Mouse (Mus musculus) forebrain, embryonic 12.5 days (tissue): ENCODE measurements around the gene Lefty2. TPM values are rescaled to one million over a fixed set of nuclear protein-coding genes. Genes with fewer than 3 reads are reported as not detected.
"Not testable (repeated sequence)": the region's sequence is repeated elsewhere in the genome, so short reads cannot be mapped to it uniquely, and the experiment has no call there.

ENCODE experiments used
- ATAC-seq: fragments of 200-750 bp; cut with Nextera tagmentation; 2 replicates; pipeline ENCODE4 v1.8.0; 2017; ENCODE audit warnings: moderate TSS enrichment; ENCODE audit not compliant: low FRiP score
- H3K27ac ChIP-seq: fragments of 300-500 bp; sonication (generic); 2 replicates; pipeline ENCODE4 v1.5.1; 2016; ENCODE audit warnings: mild to moderate bottlenecking
- H3K27me3 ChIP-seq: fragments of 300-500 bp; sonication (generic); 2 replicates; pipeline ENCODE4 v1.6.1; 2016; ENCODE audit warnings: mild to moderate bottlenecking
- H3K36me3 ChIP-seq: fragments of 300-500 bp; sonication (generic); replicated peaks from 2 replicates; pipeline ENCODE4 v1.6.1; 2016; ENCODE audit warnings: mild to moderate bottlenecking
- H3K4me1 ChIP-seq: fragments of 300-500 bp; sonication (generic); 2 replicates; pipeline ENCODE4 v1.6.1; 2016
- H3K4me2 ChIP-seq: fragments of 300-500 bp; sonication (generic); 2 replicates; pipeline ENCODE4 v1.6.1; 2016; ENCODE audit warnings: mild to moderate bottlenecking, moderate library complexity
- H3K4me3 ChIP-seq: fragments of 300-500 bp; sonication (generic); replicated peaks from 2 replicates; pipeline ENCODE4 v1.5.1; 2016; ENCODE audit warnings: mild to moderate bottlenecking
- H3K9ac ChIP-seq: fragments of 300-500 bp; sonication (generic); 2 replicates; pipeline ENCODE4 v1.6.1; 2016; ENCODE audit warnings: mild to moderate bottlenecking
- H3K9me3 ChIP-seq: fragments of 300-500 bp; sonication (generic); 2 replicates; pipeline ENCODE4 v1.6.1; 2016
- WGBS: fragments of 180-500 bp; shearing (Covaris S2); methylation state at CpG from one replicate; pipeline ENCODE4 v1.1.7; 2016; 5-methylcytosine and 5-hydroxymethylcytosine counted together
- polyA plus RNA-seq: library from polyadenylated mRNA; unstranded; fragments of >200 nt; fragmentation: Nextera tagmentation; extraction: Ambion mirVana; gene quantifications from 2 replicates; pipeline ENCODE4 v1.2.1, GENCODE M21; 2016

The Lefty2 gene
- polyA plus RNA-seq, 1 experiment from 2014 or later, result 0.17 TPM

DNA sequence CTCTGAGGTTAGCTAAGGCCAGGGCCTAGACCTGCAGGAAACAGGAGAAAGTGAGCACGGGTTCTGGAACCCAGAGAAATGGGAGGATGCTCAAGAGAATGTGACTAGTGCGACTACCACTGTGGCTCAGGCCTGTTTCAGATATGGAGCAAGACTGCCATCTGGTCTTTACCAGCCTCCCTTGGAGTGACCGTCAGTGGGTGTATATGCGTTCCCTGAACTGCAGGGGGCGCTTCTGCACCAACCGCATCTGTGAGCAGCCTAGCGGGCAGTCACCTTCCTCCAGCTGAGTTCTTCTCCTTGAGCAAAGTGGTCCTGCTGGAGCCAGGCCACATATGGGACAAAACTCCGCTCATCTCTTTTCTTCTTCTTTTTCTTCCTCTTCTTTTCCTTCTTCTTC lies 26.8 kb downstream of the Lefty2 start:
- Histone ChIP-seq H3K4me3 (no peak overlapping the region), H3K9me3 (no peaks in the 10 kb centered on the region), H3K4me1 (0 out of 2 replicates have a peak, but pooled peaks cover 4% of the 10 kb centered on the region), H3K27ac (no peak overlapping the region), H3K27me3 (no peaks in the 10 kb centered on the region), H3K4me2 (no peak overlapping the region), H3K9ac (no peak overlapping the region), H3K36me3 (no peaks in the 10 kb centered on the region)
- ATAC-seq, result no peak
- WGBS, result 25% methylated on average over 8 of the region's 8 CpGs

DNA sequence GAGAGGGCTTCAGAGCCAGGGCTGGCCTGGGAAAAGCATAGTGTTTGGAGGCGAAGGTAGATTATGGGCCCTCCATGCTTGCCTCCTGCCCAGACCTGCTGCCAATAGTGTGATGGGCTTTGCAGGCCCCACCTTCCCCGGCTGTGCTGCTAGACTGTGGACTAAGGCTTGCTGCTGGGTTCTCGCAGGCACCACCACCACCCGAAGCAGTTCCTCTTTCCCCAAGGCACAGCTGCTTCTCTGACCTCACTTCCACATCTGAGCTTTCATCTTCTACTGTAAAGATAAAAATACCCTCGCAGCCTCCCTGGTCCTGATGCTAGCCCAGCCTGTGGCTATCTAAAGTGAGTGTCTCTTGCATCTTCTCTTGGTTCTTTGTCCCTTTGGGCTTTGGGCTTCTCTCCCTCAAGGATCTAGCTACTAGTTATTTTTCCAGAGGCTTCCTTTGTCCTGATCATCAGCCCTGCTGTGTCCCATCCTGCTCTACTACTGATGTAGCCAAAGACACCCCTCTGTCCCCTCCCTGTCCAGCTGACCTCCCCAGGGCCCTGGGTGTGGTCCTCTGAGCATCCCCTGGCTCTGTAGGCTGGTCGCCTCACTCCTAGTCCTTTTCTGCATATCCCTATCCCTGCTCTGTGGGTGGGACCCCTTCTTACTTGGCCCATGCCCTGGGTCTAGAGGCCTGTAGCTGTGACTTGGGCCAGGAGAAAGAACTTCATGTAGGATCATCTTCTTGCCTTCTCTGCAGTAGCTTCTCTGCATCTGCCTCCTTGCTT lies 29.6 kb downstream of the Lefty2 start:
- 77% methylated on average over 6 of the region's 6 CpGs for WGBS
- H3K27me3 ChIP-seq, result 0 out of 2 replicates have a peak, but pooled peaks cover 4% of the 10 kb centered on the region
- no peak overlapping the region for H3K27ac ChIP-seq
- 0 out of 2 replicates have a peak, but pooled peaks cover 4% of the 10 kb centered on the region for H3K4me1 ChIP-seq
- H3K36me3 ChIP-seq, result no peaks in the 10 kb centered on the region
- no peaks in the 10 kb centered on the region for H3K9me3 ChIP-seq
- ATAC-seq, result no peak
- no peak overlapping the region for H3K9ac ChIP-seq
- no peak overlapping the region for H3K4me2 ChIP-seq
- H3K4me3 ChIP-seq, result no peak overlapping the region

DNA sequence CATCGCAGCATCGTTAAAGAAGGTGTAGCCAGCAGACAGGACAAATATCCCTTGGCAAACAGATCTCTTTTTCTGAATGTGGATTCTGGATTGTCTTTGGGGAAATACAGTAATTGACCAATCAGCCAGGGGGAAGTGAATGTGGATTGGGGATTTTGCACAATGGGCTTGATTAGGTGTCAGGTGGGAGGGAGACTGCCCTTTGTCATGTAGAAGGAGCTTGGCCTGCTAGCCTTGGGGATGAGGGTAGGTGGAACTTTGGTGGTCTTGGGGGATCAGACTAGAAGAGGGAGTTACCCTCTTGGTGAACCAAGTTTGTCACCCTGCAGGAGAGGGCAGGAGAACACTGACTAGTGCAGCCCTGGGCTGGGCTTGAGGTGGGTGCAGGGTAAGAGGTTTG lies 31.8 kb downstream of the Lefty2 start:
- H3K9me3 ChIP-seq, result no peaks in the 10 kb centered on the region
- H3K27me3 ChIP-seq, result 0 out of 2 replicates have a peak, but pooled peaks cover 4% of the 10 kb centered on the region
- H3K4me2 ChIP-seq, result no peak overlapping the region
- no peak overlapping the region for H3K9ac ChIP-seq
- no peak for ATAC-seq
- no peaks in the 10 kb centered on the region for H3K4me1 ChIP-seq
- no peak overlapping the region for H3K4me3 ChIP-seq
- 36% methylated on average over 2 of the region's 2 CpGs for WGBS
- H3K36me3 ChIP-seq, result no peaks in the 10 kb centered on the region
- H3K27ac ChIP-seq, result no peak overlapping the region

DNA sequence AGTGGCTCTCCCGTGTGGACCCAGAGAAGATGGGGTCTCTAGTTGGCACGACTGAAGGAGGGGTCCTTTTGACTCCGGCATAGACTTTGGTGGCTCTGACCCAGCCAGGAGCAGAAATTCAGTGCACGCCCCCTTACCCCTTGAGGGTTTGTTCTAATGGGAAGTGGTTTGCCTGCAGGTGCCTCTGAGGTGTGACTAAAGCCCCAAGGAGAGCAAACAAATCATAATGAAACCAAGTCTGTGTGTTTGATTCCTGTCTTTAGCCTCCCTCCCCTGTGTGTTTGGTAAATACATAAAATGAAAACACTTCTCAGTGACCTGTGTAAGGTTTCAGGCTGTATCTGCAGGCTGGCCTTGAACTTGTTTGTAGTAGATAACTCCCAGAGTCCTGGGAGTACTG lies 33.4 kb downstream of the Lefty2 start:
- Histone ChIP-seq H3K9ac (no peak overlapping the region), H3K4me1 (no peaks in the 10 kb centered on the region), H3K27me3 (0 out of 2 replicates have a peak, but pooled peaks cover 4% of the 10 kb centered on the region), H3K9me3 (no peaks in the 10 kb centered on the region), H3K36me3 (no peaks in the 10 kb centered on the region), H3K27ac (no peak overlapping the region), H3K4me3 (no peak overlapping the region), H3K4me2 (no peak overlapping the region)
- WGBS, result 80% methylated on average over 4 of the region's 4 CpGs
- ATAC-seq, result no peak

DNA sequence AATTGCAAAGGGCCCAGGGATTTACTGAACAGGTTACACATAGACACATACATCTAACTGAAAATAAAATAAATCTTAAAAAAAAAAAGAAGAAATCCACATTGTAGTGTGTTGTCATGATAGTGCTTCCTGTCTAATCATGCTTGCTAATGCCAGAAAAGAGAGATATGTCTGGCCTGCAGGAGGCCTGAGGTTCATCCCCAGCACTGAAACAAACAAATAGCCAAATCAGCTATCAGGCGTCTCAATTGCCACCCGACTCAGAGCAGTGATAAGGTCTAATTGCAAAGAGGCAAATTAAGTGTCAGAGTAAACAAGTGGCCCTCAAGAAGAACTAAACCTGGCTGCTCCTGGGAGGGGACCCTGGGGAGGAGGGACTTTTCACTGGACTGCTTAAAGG lies 36.7 kb downstream of the Lefty2 start:
- no peak overlapping the region for H3K4me2 ChIP-seq
- no peak for ATAC-seq
- no peaks in the 10 kb centered on the region for H3K36me3 ChIP-seq
- H3K9me3 ChIP-seq, result no peaks in the 10 kb centered on the region
- no peak overlapping the region for H3K9ac ChIP-seq
- 81% methylated on average over 2 of the region's 2 CpGs for WGBS
- no peak overlapping the region for H3K27ac ChIP-seq
- no peak overlapping the region for H3K4me3 ChIP-seq
- peaks cover 22% of the 10 kb centered on the region for H3K27me3 ChIP-seq
- H3K4me1 ChIP-seq, result peaks cover 9% of the 10 kb centered on the region

DNA sequence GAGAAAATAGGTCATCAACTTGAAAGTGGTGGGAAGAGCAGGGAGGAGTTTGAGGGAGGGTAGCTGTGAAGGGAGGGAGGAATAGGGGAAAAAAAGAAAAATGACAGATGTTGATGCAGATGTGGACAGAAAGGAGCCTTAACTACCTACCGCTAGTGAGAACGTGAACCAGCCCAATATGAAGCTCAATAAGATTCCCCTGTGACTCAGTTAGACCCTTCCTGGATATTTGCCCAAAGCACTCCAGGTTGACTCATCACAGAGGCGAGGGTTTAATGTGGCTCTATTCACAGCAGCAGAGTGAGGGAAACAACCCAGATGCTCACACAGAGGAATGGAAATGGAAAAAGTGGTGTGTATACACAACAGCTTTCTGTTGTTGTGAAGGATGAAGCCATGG lies 38.2 kb downstream of the Lefty2 start:
- Histone ChIP-seq H3K9ac (no peak overlapping the region), H3K4me3 (no peak overlapping the region), H3K9me3 (no peaks in the 10 kb centered on the region), H3K4me2 (no peak overlapping the region), H3K27ac (no peak overlapping the region), H3K36me3 (no peaks in the 10 kb centered on the region), H3K27me3 (peaks cover 35% of the 10 kb centered on the region), H3K4me1 (peaks cover 9% of the 10 kb centered on the region)
- 79% methylated on average over 3 of the region's 3 CpGs for WGBS
- ATAC-seq, result no peak

GRCm38 (mm10) chr1:180933659-180934058 lies 40.8 kb downstream of the Lefty2 start:
- Histone ChIP-seq H3K27me3 (peaks cover 54% of the 10 kb centered on the region), H3K9ac (no peak overlapping the region), H3K4me2 (no peak overlapping the region), H3K4me1 (peaks cover 9% of the 10 kb centered on the region), H3K4me3 (no peak overlapping the region), H3K9me3 (no peaks in the 10 kb centered on the region), H3K36me3 (no peaks in the 10 kb centered on the region), H3K27ac (no peak overlapping the region)
- WGBS, result 16% methylated on average over 6 of the region's 6 CpGs
- ATAC-seq, result no peak

DNA sequence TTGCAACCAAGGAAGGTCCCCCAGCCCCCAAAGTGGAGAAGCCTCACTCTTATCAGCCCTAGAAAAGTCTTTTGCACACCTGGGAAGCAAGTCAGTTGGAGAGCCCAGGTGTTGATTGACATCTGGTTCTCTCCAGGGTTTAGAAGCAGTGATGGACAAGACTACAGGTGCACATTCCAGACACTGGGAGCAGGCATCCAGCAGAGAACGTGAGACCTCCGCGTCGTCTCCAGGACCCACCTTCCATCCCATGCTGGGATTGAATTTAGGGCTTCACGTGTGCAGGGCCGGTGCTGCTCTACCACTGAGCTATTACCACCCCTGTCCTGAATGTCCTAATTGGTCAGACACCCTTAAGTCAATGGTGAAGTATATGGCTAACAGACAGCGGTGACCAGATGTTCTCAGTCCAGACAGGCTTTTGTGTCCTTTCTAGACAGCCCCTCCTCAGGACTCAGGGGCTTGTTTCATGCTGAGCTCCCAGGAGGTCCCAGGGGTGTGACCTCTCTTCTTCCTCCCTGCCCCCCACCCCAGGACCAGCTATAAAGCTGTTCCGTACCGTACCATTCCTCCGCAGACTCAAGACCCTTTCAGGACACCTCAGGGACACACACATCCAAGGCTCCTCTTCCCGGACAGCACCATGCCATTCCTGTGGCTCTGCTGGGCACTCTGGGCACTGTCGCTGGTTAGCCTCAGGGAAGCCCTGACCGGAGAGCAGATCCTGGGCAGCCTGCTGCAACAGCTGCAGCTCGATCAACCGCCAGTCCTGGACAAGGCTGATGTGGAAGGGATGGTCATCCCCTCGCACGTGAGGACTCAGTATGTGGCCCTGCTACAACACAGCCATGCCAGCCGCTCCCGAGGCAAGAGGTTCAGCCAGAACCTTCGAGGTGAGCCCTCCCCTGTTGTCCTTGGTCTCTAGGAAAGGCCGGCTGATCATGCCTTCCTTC lies 41.8 kb downstream of the Lefty2 start, which contains the start of gene Lefty1:
Gene Lefty1, plus strand, starts transcription at position 556 of the 953 bp plus-strand sequence.
- ATAC-seq, result no peak
- Histone ChIP-seq H3K36me3 (no peaks in the 10 kb centered on the region), H3K4me3 (no peak within 1 kb of the TSS), H3K9ac (no peak within 1 kb of the TSS), H3K27ac (no peak within 1 kb of the TSS), H3K27me3 (peaks cover 54% of the 10 kb centered on the region), H3K4me1 (peaks cover 9% of the 10 kb centered on the region), H3K9me3 (no peaks in the 10 kb centered on the region), H3K4me2 (no peak within 1 kb of the TSS)
- WGBS, result 14% methylated on average over 21 of the region's 21 CpGs

GRCm38 (mm10) chr1:180936610-180937398 lies 43.9 kb downstream of the Lefty2 start:
- peak overlapping the region; percentile 24 for H3K4me3 ChIP-seq
- 2% methylated on average over 40 of the region's 41 CpGs for WGBS
- H3K27me3 ChIP-seq, result peaks cover 74% of the 10 kb centered on the region
- peak overlapping the region; percentile 47 for H3K4me2 ChIP-seq
- peaks cover 12% of the 10 kb centered on the region for H3K4me1 ChIP-seq
- not testable (repeated sequence) for H3K9ac ChIP-seq, H3K9me3 ChIP-seq, H3K27ac ChIP-seq, H3K36me3 ChIP-seq
- peak; percentile 61; the same call in 1 of the 2 replicates for ATAC-seq

DNA sequence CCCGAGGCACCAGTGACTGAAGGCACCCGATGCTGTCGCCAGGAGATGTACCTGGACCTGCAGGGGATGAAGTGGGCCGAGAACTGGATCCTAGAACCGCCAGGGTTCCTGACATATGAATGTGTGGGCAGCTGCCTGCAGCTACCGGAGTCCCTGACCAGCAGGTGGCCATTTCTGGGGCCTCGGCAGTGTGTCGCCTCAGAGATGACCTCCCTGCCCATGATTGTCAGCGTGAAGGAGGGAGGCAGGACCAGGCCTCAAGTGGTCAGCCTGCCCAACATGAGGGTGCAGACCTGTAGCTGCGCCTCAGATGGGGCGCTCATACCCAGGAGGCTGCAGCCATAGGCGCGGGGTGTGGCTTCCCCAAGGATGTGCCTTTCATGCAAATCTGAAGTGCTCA lies 44.7 kb downstream of the Lefty2 start:
- H3K4me2 ChIP-seq, H3K36me3 ChIP-seq, H3K27ac ChIP-seq, H3K9me3 ChIP-seq, ATAC-seq, H3K9ac ChIP-seq, H3K4me3 ChIP-seq: not testable (repeated sequence)
- peaks cover 82% of the 10 kb centered on the region for H3K27me3 ChIP-seq
- peaks cover 19% of the 10 kb centered on the region for H3K4me1 ChIP-seq
- WGBS, result 10% methylated on average over 13 of the region's 13 CpGs

DNA sequence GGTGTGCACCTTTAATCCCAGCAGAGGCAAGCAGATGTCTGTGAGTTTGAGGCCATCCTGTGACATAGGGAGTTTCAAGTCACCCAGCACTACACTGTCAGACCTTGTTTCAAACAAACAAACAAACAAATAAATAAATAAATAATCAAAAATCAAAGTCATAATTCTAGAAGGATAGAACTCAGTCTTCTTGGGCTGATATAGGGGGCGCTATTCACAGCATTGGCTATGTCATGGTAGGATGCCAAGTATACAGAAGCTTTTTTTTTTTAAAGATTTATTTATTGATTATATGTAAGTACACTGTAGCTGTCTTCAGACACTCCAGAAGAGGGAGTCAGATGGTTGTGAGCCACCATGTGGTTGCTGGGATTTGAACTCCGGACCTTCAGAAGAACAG lies 45.9 kb downstream of the Lefty2 start:
- H3K27ac ChIP-seq, H3K4me3 ChIP-seq, H3K4me2 ChIP-seq, H3K9me3 ChIP-seq, ATAC-seq, H3K9ac ChIP-seq, H3K36me3 ChIP-seq: not testable (repeated sequence)
- WGBS, result 78% methylated on average over 2 of the region's 2 CpGs
- peaks cover 84% of the 10 kb centered on the region for H3K27me3 ChIP-seq
- peaks cover 16% of the 10 kb centered on the region for H3K4me1 ChIP-seq
